Mouse (Mus musculus) testis, adult 10 weeks (tissue): ENCODE measurements around the gene Zswim8. TPM values are rescaled to one million over a fixed set of nuclear protein-coding genes. Genes with fewer than 3 reads are reported as not detected.

Source experiments
- polyA plus RNA-seq: library from polyadenylated mRNA; stranded (reverse); fragments of 350-450 nt; fragmentation: Illumina TruSeq; extraction: RNeasy Lipid Tissue Mini Kit (QIAGEN cat#74804); gene quantifications from one replicate; pipeline ENCODE4 v1.2.3, GENCODE M21; 2014; ENCODE audit warnings: low read depth, low replicate concordance

Gene Zswim8
- polyA plus RNA-seq = 11.4 TPM

DNA sequence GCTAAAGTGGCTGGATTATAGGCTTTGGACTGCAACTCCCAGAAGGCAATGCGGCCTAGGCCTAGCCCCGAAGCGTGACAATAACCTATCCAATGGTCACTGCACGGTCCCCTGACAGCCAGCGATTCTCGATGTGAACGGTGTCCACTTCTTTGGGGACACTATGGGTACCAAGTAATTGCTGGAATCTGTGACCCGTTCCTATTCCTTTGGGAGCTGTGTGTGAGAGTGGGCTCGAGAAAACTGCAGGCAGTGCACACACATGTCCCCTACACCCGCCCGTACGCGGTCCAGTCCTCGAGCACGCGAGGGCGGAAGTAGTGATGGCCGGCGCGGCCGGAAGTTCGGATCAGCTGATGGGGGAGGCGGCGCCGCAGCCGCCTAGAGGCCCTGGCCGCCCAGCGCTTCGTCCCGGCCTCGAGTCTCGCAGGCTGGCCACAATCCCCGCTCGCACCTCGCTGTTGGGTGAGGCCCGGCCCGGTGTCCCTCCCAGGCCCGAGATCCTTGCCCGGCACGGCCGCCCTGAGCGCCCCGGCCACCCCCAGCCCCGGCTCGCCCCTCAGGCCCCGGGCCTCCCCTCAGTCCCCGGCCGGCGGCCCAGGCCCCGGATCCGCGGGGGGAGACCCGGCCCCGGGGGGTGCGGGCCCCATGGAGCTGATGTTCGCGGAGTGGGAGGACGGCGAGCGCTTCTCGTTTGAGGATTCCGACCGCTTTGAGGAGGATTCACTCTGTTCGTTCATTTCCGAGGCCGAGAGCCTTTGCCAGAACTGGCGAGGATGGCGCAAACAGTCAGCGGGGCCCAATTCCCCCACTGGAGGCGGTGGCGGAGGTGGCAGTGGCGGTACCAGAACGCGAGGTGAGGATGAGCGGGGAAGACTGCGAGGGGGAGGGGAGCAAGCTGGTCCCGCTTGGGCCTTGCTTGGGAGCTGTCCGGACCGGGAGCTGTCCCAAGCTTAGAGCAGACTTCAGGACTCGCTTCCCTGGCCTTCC lies at the start of gene Zswim8:
Gene Zswim8 (plus strand): TSS at position 352 of the 990 bp plus-strand sequence.

DNA sequence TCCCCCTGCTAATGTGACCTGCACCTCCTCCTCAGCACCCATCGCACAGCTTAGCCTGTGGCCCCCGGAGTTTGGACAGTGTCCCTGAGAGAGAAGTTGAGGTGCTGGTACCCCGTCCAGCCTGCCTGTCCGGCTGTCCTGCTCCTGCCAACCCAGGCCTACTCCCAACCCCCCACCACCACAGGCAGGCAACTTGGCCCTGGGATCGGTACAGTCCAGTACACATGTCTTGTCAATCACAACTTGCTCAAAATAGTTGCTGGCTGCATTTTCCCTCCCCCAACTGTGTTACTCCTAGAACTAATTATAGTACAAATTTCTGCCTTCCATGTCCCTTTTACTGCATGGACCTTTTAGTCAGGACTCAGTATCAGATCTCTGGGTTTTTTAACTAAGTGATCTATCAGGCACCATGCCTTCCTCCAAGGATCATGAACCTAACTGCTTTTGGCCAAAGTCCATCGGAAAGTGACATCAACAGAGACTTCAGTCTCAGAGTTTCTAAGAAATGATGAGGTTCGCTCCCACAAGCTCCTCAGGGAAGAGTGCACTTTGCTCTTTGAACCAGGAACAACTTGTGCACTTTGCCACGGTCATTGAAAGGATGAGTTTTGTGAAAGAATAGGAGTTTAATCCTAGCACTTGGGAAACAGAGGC lies 39.1 kb upstream of the Zswim8 start, which contains the start of gene Synpo2l:
Gene Synpo2l (minus strand): TSS at position 201 of the 657 bp plus-strand sequence.

GRCm38 (mm10) chr14:20674064-20674833 lies 33.1 kb upstream of the Zswim8 start, which contains the start of gene Sec24c:
Gene Sec24c (plus strand): TSS chr14:20674308.

DNA sequence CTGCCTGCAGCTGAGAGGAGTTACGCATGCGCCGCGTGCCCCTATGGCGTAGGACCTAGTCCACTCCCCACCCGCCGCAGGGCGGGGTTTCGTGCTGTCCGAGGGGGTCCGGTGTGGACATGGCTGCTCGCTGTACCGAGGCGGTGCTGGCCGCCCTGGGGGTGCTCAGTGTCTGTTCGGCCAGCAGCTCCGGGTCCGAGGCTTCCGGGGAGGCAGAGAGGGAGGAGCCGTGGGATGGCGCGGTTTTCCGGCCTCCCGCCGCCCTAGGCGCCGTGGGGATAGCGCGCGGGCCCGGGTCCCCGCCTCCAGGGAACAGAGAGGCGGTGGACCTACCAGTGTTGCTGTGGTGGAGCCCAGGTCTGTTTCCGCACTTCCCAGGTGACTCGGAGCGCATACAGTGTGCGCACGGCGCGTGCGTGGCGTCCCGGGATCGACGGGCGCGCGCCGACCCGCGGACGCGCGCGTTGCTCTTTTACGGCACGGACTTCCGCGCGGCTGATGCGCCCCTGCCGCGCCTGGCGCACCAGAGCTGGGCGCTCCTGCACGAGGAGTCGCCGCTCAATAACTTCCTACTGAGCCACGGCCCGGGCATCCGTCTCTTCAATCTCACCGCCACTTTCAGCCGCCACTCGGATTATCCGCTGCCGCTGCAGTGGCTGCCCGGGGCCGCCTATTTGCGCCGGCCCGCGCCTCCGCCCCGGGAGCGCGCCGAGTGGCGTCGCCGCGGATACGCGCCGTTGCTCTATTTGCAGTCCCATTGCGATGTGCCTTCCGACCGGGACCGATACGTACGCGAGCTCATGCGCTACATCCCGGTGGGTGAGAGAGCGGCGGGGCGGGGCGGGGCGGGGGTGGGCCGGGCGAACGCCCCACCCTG lies 12.2 kb upstream of the Zswim8 start, which contains the start of gene Fut11:
Gene Fut11 (plus strand): TSS at position 85 of the 877 bp plus-strand sequence.

DNA sequence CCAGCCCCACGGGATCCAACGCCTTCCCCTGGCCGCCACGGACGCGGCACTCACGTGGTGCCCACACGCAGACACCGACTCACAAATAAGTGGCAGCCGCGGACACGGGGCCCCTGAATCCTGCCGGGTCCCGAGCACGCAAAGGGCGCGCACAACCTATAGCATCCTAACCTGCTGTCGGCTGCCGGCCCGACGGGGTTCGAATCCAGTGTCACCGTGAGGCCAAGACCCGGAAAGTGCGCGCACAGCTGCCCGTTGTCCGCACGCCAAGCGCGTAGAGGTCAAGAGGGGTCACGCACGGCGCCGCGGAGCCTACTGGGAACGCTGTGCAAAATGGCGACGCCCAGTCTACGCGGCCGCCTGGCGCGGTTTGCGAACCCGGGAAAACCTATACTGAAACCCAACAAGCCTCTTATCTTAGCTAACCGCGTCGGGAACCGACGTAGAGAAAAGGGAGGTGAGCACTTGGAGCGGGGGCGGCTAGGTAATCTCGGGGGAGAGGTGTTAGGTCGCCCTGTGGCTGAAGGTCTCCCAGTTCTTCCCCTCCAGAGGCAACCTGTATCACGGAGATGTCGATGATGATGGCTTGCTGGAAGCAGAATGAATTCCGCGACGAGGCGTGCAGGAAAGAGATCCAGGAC lies 4.5 kb upstream of the Zswim8 start, which contains the start of gene Chchd1:
Gene Chchd1 (plus strand): TSS at position 266 of the 641 bp plus-strand sequence.

GRCm38 (mm10) chr14:20733952-20734774 lies 26.8 kb downstream of the Zswim8 start, which contains the start of gene Ndst2:
Gene Ndst2 (minus strand): TSS chr14:20734562.

Other genes starting within 250 kb of the Zswim8 start
- gene Anxa7, start 227.4 kb upstream of the Zswim8 start, polyA plus RNA-seq = 20.7 TPM
- gene Mss51, start 210.7 kb upstream of the Zswim8 start, polyA plus RNA-seq = 2.8 TPM
- 80.2 TPM for gene Ppp3cb, start 161.0 kb upstream of the Zswim8 start, polyA plus RNA-seq
- 12.8 TPM for gene Usp54, start 66.5 kb upstream of the Zswim8 start, polyA plus RNA-seq
- 0.22 TPM for gene Myoz1, start 51.0 kb upstream of the Zswim8 start, polyA plus RNA-seq
- gene Synpo2l, start 39.2 kb upstream of the Zswim8 start, polyA plus RNA-seq = 0.15 TPM
- gene Sec24c, start 33.2 kb upstream of the Zswim8 start, polyA plus RNA-seq = 38.8 TPM
- 4.8 TPM for gene Fut11, start 12.6 kb upstream of the Zswim8 start, polyA plus RNA-seq
- gene Chchd1, start 4.5 kb upstream of the Zswim8 start, polyA plus RNA-seq = 71.1 TPM
- gene Ndst2, start 27.0 kb downstream of the Zswim8 start, polyA plus RNA-seq = 4.3 TPM
- 20.8 TPM for gene Camk2g, start 86.5 kb downstream of the Zswim8 start, polyA plus RNA-seq
- 0.91 TPM for gene Plau, start 129.1 kb downstream of the Zswim8 start, polyA plus RNA-seq
- gene Vcl, start 221.8 kb downstream of the Zswim8 start, polyA plus RNA-seq = 31.9 TPM